Mouse (Mus musculus): ENCODE measurements at regions not wholly inside any gene's neighbourhood (a gene's known extent, or its start where the extent isn't known, plus 50 kb on each side); places are given as distances from the start of the nearest gene placed in this dataset.

DNA sequence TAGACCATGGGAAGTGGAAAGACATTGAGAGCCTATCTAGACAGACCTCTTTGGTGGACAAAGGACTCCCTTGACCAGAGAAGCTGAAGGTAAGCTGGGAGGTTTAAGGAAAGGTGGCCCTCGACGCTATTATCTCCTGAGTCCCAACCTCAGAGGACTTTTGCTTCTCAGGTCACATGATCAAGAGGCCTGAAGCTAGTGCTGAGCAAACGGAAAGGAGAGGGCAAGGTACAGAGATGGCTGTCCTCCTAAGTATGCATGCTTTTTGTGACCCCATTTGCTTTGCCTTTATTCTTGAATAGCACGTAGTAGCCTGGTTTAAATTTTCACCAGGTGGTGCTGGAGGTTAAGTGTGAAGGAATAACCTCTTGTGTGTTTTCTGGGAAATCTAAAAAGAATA, 186.8 kb upstream of the Foxq1 start:
- TF ChIP-seq POLR2A (IDR thresholded peaks at IDR 0.05; ENCODE audit: insufficient read depth, low read depth, low read length) (no peak), CTCF (IDR thresholded peaks at IDR 0.05) (no peak), EP300 (IDR thresholded peaks at IDR 0.05; ENCODE audit: insufficient read depth, low read depth, low read length) (no peak)

Data from heart, adult 2 months (tissue).